Mouse (Mus musculus): ENCODE data around the gene 1700008O03Rik.

1700008O03Rik gene

GRCm38 (mm10) chr7:44349043-44349442 lies 36.6 kb downstream of the 1700008O03Rik start:
- no peak for DNase-seq (ENCODE audit: low spot score in 2 of 2)

GRCm38 (mm10) chr7:44344622-44345021 lies 41.0 kb downstream of the 1700008O03Rik start:
- no peak for DNase-seq (ENCODE audit: low spot score in 2 of 2)

GRCm38 (mm10) chr7:44343459-44344015 lies 42.1 kb downstream of the 1700008O03Rik start:
- DNase-seq (ENCODE audit: low spot score in 2 of 2), result no peak

GRCm38 (mm10) chr7:44341714-44342113 lies 43.9 kb downstream of the 1700008O03Rik start:
- no peak for DNase-seq (ENCODE audit: low spot score in 2 of 2)

GRCm38 (mm10) chr7:44341119-44341518 lies 44.5 kb downstream of the 1700008O03Rik start:
- no peak for DNase-seq (ENCODE audit: low spot score in 2 of 2)

- DNase-seq (ENCODE audit: low spot score in 2 of 2), result no peak
Measured at GRCm38 (mm10) chr7:44340226-44340625, 45.4 kb downstream of the 1700008O03Rik start.

- no peak for DNase-seq (ENCODE audit: low spot score in 2 of 2)
Measured at GRCm38 (mm10) chr7:44337121-44337849, 48.3 kb downstream of the 1700008O03Rik start.

GRCm38 (mm10) chr7:44336046-44337021 lies 49.3 kb downstream of the 1700008O03Rik start:
- no peak for DNase-seq (ENCODE audit: low spot score in 2 of 2)

GRCm38 (mm10) chr7:44335031-44335878 lies 50.4 kb downstream of the 1700008O03Rik start:
- no peak for DNase-seq (ENCODE audit: low spot score in 2 of 2)

- DNase-seq (ENCODE audit: low spot score in 2 of 2), result no peak
Measured at GRCm38 (mm10) chr7:44334139-44334538, 51.5 kb downstream of the 1700008O03Rik start.

GRCm38 (mm10) chr7:44332336-44332735 lies 53.3 kb downstream of the 1700008O03Rik start:
- DNase-seq (ENCODE audit: low spot score in 2 of 2), result no peak

- DNase-seq (ENCODE audit: low spot score in 2 of 2), result no peak
Measured at GRCm38 (mm10) chr7:44326614-44327013, 59.0 kb downstream of the 1700008O03Rik start.

GRCm38 (mm10) chr7:44322290-44322689 lies 63.3 kb downstream of the 1700008O03Rik start:
- DNase-seq (ENCODE audit: low spot score in 2 of 2), result no peak

- DNase-seq (ENCODE audit: low spot score in 2 of 2), result peak in 1 of 2 experiments; percentile 69
Measured at GRCm38 (mm10) chr7:44320886-44321285, 64.7 kb downstream of the 1700008O03Rik start.

- DNase-seq (ENCODE audit: low spot score in 2 of 2), result no peak
Measured at GRCm38 (mm10) chr7:44317913-44318312, 67.7 kb downstream of the 1700008O03Rik start.

GRCm38 (mm10) chr7:44312484-44312883 lies 73.1 kb downstream of the 1700008O03Rik start:
- DNase-seq (ENCODE audit: low spot score in 2 of 2), result peak in 1 of 2 experiments; percentile 6

GRCm38 (mm10) chr7:44311713-44312304 lies 73.8 kb downstream of the 1700008O03Rik start:
- peak in 1 of 2 experiments; percentile 65 for DNase-seq (ENCODE audit: low spot score in 2 of 2)

GRCm38 (mm10) chr7:44310878-44311712 lies 74.5 kb downstream of the 1700008O03Rik start:
- peak in 1 of 2 experiments; percentile 78 for DNase-seq (ENCODE audit: low spot score in 2 of 2)

- peak in 1 of 2 experiments; percentile 13 for DNase-seq (ENCODE audit: low spot score in 2 of 2)
Measured at GRCm38 (mm10) chr7:44310285-44310877, 75.2 kb downstream of the 1700008O03Rik start.
